Mouse (Mus musculus): ENCODE measurements around the gene Amigo2.
"Not testable (repeated sequence)": the region's sequence is repeated elsewhere in the genome, so short reads cannot be mapped to it uniquely, and the experiment has no call there.

- TF ChIP-seq CTCF (IDR thresholded peaks at IDR 0.05); POLR2A (IDR thresholded peaks at IDR 0.05; ENCODE audit: insufficient read depth, low read depth, low read length): not testable (repeated sequence)
Observed at GRCm38 (mm10) chr15:97209754-97210153, 37.3 kb downstream of the Amigo2 start.

Measured in heart, adult 2 months (tissue).